Mouse (Mus musculus) testis, adult 2 months (tissue): ENCODE results near the gene Hes5.
A peak's percentile ranks its signal among the peaks of the same experiment; 100 is the strongest.

Experiments
- CTCF ChIP-seq: fragments of 200-500 bp; IDR thresholded peaks from 2 replicates; pipeline ENCODE4 v1.5.1; 2012; ENCODE audit warnings: low read depth, mild to moderate bottlenecking, inconsistent platforms, low read length, moderate library complexity; ENCODE audit not compliant: control insufficient read depth, insufficient read depth, insufficient replicate concordance
- POLR2A ChIP-seq: fragments of 200-500 bp; IDR thresholded peaks from 2 replicates; pipeline ENCODE4 v1.6.1; 2012; ENCODE audit warnings: low read depth, mild to moderate bottlenecking, inconsistent platforms, low read length, moderate library complexity; ENCODE audit not compliant: control insufficient read depth

GRCm38 (mm10) chr4:154980110-154980509 lies 19.4 kb downstream of the Hes5 start:
- TF ChIP-seq POLR2A = no peak
- peak; percentile 22; the same call in 1 of the 2 replicates for TF ChIP-seq CTCF
